Mouse (Mus musculus) limb, embryonic 11.5 days (tissue): ENCODE results near the gene Slc22a20. TPM values are rescaled to one million over a fixed set of nuclear protein-coding genes. Genes with fewer than 3 reads are reported as not detected.

ENCODE experiments used
- ATAC-seq: fragments of 200-750 bp; cut with Nextera tagmentation; 2 replicates; pipeline ENCODE4 v1.8.0; 2017; ENCODE audit warnings: low read depth; ENCODE audit not compliant: insufficient number of reproducible peaks, low FRiP score, low TSS enrichment
- DNase-seq: peaks from one replicate; pipeline ENCODE4 v3.0.0-alpha.2; 2015; ENCODE audit warnings: low spot score
- H3K27ac ChIP-seq: fragments of 300-500 bp; sonication (generic); replicated peaks from 2 replicates; pipeline ENCODE4 v1.5.1; 2014; ENCODE audit warnings: low read depth, mild to moderate bottlenecking, low read length
- H3K27me3 ChIP-seq: fragments of 300-500 bp; sonication (generic); 2 replicates; pipeline ENCODE4 v1.6.1; 2014; ENCODE audit warnings: mild to moderate bottlenecking, low read length, mixed read lengths; ENCODE audit not compliant: control insufficient read depth, insufficient read depth
- H3K36me3 ChIP-seq: fragments of 300-500 bp; sonication (generic); 2 replicates; pipeline ENCODE4 v1.6.1; 2014; ENCODE audit warnings: mild to moderate bottlenecking, low read length, moderate library complexity, mixed read lengths; ENCODE audit not compliant: control insufficient read depth, insufficient read depth
- H3K4me1 ChIP-seq: fragments of 300-500 bp; sonication (generic); 2 replicates; pipeline ENCODE4 v1.6.1; 2014; ENCODE audit warnings: low read length, mixed read lengths; ENCODE audit not compliant: control insufficient read depth, insufficient read depth
- H3K4me2 ChIP-seq: fragments of 300-500 bp; sonication (generic); 2 replicates; pipeline ENCODE4 v1.6.1; 2014; ENCODE audit warnings: low read depth, mild to moderate bottlenecking, moderate library complexity; ENCODE audit not compliant: severe bottlenecking
- H3K4me3 ChIP-seq: fragments of 300-500 bp; sonication (generic); 2 replicates; pipeline ENCODE4 v1.5.1; 2014; ENCODE audit warnings: low read depth, low read length
- H3K9ac ChIP-seq: fragments of 300-500 bp; sonication (generic); 2 replicates; pipeline ENCODE4 v1.6.1; 2014; ENCODE audit warnings: mild to moderate bottlenecking, low read length
- H3K9me3 ChIP-seq: fragments of 300-500 bp; sonication (generic); 2 replicates; pipeline ENCODE4 v1.6.1; 2016; ENCODE audit warnings: low read length; ENCODE audit not compliant: control insufficient read depth
- WGBS: fragments of 180-500 bp; shearing (Covaris S2); extraction: QIAGEN DNeasy Blood & Tissue Kit; methylation state at CpG from one replicate; pipeline ENCODE4 v1.1.7; 2014; 5-methylcytosine and 5-hydroxymethylcytosine counted together
- polyA plus RNA-seq: library from polyadenylated mRNA; unstranded; fragments of >200 nt; fragmentation: Nextera tagmentation; extraction: Ambion mirVana; gene quantifications from 2 replicates; pipeline ENCODE4 v1.2.1, GENCODE M21; 2014

Slc22a20 gene
- polyA plus RNA-seq, 1 experiment from 2014 or later = not detected

GRCm38 (mm10) chr19:5988027-5988814 is 2.3 kb upstream of the Slc22a20 start:
- H3K4me3 ChIP-seq = no peak overlapping the region
- no peak for DNase-seq
- no peaks in the 10 kb centered on the region for H3K27me3 ChIP-seq
- H3K36me3 ChIP-seq = no peaks in the 10 kb centered on the region
- no peak for ATAC-seq
- H3K9me3 ChIP-seq = no peaks in the 10 kb centered on the region
- no peak overlapping the region for H3K4me2 ChIP-seq
- H3K27ac ChIP-seq = no peak overlapping the region
- H3K9ac ChIP-seq = peak overlapping the region; percentile 53; the same call in 1 of the 2 replicates
- peaks cover 12% of the 10 kb centered on the region for H3K4me1 ChIP-seq
- WGBS = 63% methylated on average over 5 of the region's 5 CpGs

GRCm38 (mm10) chr19:5980477-5980876 is 5.5 kb downstream of the Slc22a20 start:
- Histone ChIP-seq H3K27me3 (no peaks in the 10 kb centered on the region), H3K9ac (no peak overlapping the region), H3K4me1 (no peaks in the 10 kb centered on the region), H3K36me3 (no peaks in the 10 kb centered on the region), H3K9me3 (no peaks in the 10 kb centered on the region), H3K27ac (no peak overlapping the region), H3K4me3 (no peak overlapping the region), H3K4me2 (no peak overlapping the region)
- no peak for DNase-seq
- no peak for ATAC-seq
- WGBS = 85% methylated on average over 9 of the region's 9 CpGs

GRCm38 (mm10) chr19:5977717-5978116 is 8.2 kb downstream of the Slc22a20 start:
- Histone ChIP-seq H3K27ac (no peak overlapping the region), H3K27me3 (no peaks in the 10 kb centered on the region), H3K9me3 (no peaks in the 10 kb centered on the region), H3K36me3 (no peaks in the 10 kb centered on the region; the same call in 1 of the 2 replicates), H3K4me2 (no peak overlapping the region), H3K9ac (no peak overlapping the region), H3K4me3 (no peak overlapping the region), H3K4me1 (no peaks in the 10 kb centered on the region)
- WGBS = 64% methylated on average over 3 of the region's 3 CpGs
- ATAC-seq (no peak), DNase-seq (no peak)

- H3K4me2 ChIP-seq = no peak overlapping the region
- ATAC-seq (no peak), DNase-seq (no peak)
- H3K4me1 ChIP-seq = no peaks in the 10 kb centered on the region
- H3K27ac ChIP-seq = no peak overlapping the region
- no peak overlapping the region for H3K4me3 ChIP-seq
- H3K36me3 ChIP-seq = no peaks in the 10 kb centered on the region; the same call in 1 of the 2 replicates
- WGBS = 85% methylated on average over 4 of the region's 4 CpGs
- H3K27me3 ChIP-seq = no peaks in the 10 kb centered on the region
- no peaks in the 10 kb centered on the region for H3K9me3 ChIP-seq
- no peak overlapping the region for H3K9ac ChIP-seq
Observed at GRCm38 (mm10) chr19:5975676-5976075, 10.3 kb downstream of the Slc22a20 start.

- ATAC-seq (no peak), DNase-seq (no peak)
- 74% methylated on average over 4 of the region's 4 CpGs for WGBS
- H3K4me3 ChIP-seq = no peak overlapping the region
- no peaks in the 10 kb centered on the region for H3K27me3 ChIP-seq
- no peaks in the 10 kb centered on the region for H3K9me3 ChIP-seq
- no peak overlapping the region for H3K27ac ChIP-seq
- H3K4me2 ChIP-seq = no peak overlapping the region
- no peaks in the 10 kb centered on the region for H3K4me1 ChIP-seq
- no peaks in the 10 kb centered on the region; the same call in 1 of the 2 replicates for H3K36me3 ChIP-seq
- H3K9ac ChIP-seq = no peak overlapping the region
Observed at GRCm38 (mm10) chr19:5975112-5975511, 10.8 kb downstream of the Slc22a20 start.

- ATAC-seq (no peak), DNase-seq (no peak)
- Histone ChIP-seq H3K4me2 (no peak overlapping the region), H3K27ac (no peak overlapping the region), H3K9me3 (no peaks in the 10 kb centered on the region), H3K9ac (no peak overlapping the region), H3K4me1 (peaks cover 6% of the 10 kb centered on the region; the same call in 1 of the 2 replicates), H3K4me3 (no peak overlapping the region), H3K27me3 (no peaks in the 10 kb centered on the region), H3K36me3 (no peaks in the 10 kb centered on the region)
- 90% methylated on average over 10 of the region's 10 CpGs for WGBS
Observed at GRCm38 (mm10) chr19:5967664-5968063, 18.3 kb downstream of the Slc22a20 start.

- ATAC-seq = no peak
- no peaks in the 10 kb centered on the region for H3K9me3 ChIP-seq
- WGBS = 71% methylated on average over 6 of the region's 6 CpGs
Observed at GRCm38 (mm10) chr19:5966786-5967185, 19.2 kb downstream of the Slc22a20 start.

GRCm38 (mm10) chr19:5965910-5966309 is 20.0 kb downstream of the Slc22a20 start:
- 89% methylated on average over 2 of the region's 2 CpGs for WGBS
- no peak overlapping the region for H3K4me3 ChIP-seq
- no peak overlapping the region for H3K4me2 ChIP-seq
- DNase-seq = no peak
- ATAC-seq = no peak
- peaks cover 9% of the 10 kb centered on the region; the same call in 1 of the 2 replicates for H3K4me1 ChIP-seq
- no peak overlapping the region for H3K9ac ChIP-seq
- no peaks in the 10 kb centered on the region; the same call in 1 of the 2 replicates for H3K36me3 ChIP-seq
- H3K27me3 ChIP-seq = no peaks in the 10 kb centered on the region
- H3K27ac ChIP-seq = no peak overlapping the region
- no peaks in the 10 kb centered on the region for H3K9me3 ChIP-seq

More at GRCm38 (mm10) chr19:5966786-5967185, 19.2 kb downstream of the Slc22a20 start:
- Histone ChIP-seq H3K4me1 (peaks cover 9% of the 10 kb centered on the region; the same call in 1 of the 2 replicates), H3K4me2 (no peak overlapping the region), H3K27ac (no peak overlapping the region), H3K9ac (no peak overlapping the region), H3K27me3 (no peaks in the 10 kb centered on the region), H3K4me3 (no peak overlapping the region), H3K36me3 (no peaks in the 10 kb centered on the region)
- DNase-seq = no peak
